Mouse (Mus musculus): ENCODE results near the gene Mboat1. TPM values are rescaled to one million over a fixed set of nuclear protein-coding genes. Genes with fewer than 3 reads are reported as not detected.

Mboat1 gene
- total RNA-seq, 1 experiment from 2014 or later: 9.5 TPM

GRCm38 (mm10) chr13:30235056-30235750, 98.9 kb downstream of the Mboat1 start:
- ATAC-seq (replicated peaks; ENCODE audit: low read depth, poor library complexity, severe bottlenecking): no peak

- ATAC-seq (replicated peaks; ENCODE audit: low read depth, poor library complexity, severe bottlenecking): no peak
Measured at GRCm38 (mm10) chr13:30239396-30239795, 103.1 kb downstream of the Mboat1 start.

GRCm38 (mm10) chr13:30245573-30245972, 109.3 kb downstream of the Mboat1 start:
- ATAC-seq (replicated peaks; ENCODE audit: low read depth, poor library complexity, severe bottlenecking): no peak

GRCm38 (mm10) chr13:30250341-30250905, 114.1 kb downstream of the Mboat1 start:
- no peak for ATAC-seq (replicated peaks; ENCODE audit: low read depth, poor library complexity, severe bottlenecking)

GRCm38 (mm10) chr13:30251431-30251830, 115.1 kb downstream of the Mboat1 start:
- no peak for ATAC-seq (replicated peaks; ENCODE audit: low read depth, poor library complexity, severe bottlenecking)

GRCm38 (mm10) chr13:30252692-30253091, 116.4 kb downstream of the Mboat1 start:
- ATAC-seq (replicated peaks; ENCODE audit: low read depth, poor library complexity, severe bottlenecking): no peak

- ATAC-seq (replicated peaks; ENCODE audit: low read depth, poor library complexity, severe bottlenecking): peak; percentile 62
Measured at GRCm38 (mm10) chr13:30253636-30254264, 117.5 kb downstream of the Mboat1 start.

- ATAC-seq (replicated peaks; ENCODE audit: low read depth, poor library complexity, severe bottlenecking): no peak
Measured at GRCm38 (mm10) chr13:30254421-30254820, 118.1 kb downstream of the Mboat1 start.

- no peak for ATAC-seq (replicated peaks; ENCODE audit: low read depth, poor library complexity, severe bottlenecking)
Measured at GRCm38 (mm10) chr13:30258802-30259201, 122.5 kb downstream of the Mboat1 start.

GRCm38 (mm10) chr13:30259326-30259725, 123.0 kb downstream of the Mboat1 start:
- no peak for ATAC-seq (replicated peaks; ENCODE audit: low read depth, poor library complexity, severe bottlenecking)

- ATAC-seq (replicated peaks; ENCODE audit: low read depth, poor library complexity, severe bottlenecking): peak; percentile 70
Measured at GRCm38 (mm10) chr13:30259912-30260560, 123.7 kb downstream of the Mboat1 start.

- ATAC-seq (replicated peaks; ENCODE audit: low read depth, poor library complexity, severe bottlenecking): peak; percentile 77
Measured at GRCm38 (mm10) chr13:30263681-30264080, 127.4 kb downstream of the Mboat1 start.

GRCm38 (mm10) chr13:30264303-30264702, 128.0 kb downstream of the Mboat1 start:
- ATAC-seq (replicated peaks; ENCODE audit: low read depth, poor library complexity, severe bottlenecking): peak; percentile 45

- ATAC-seq (replicated peaks; ENCODE audit: low read depth, poor library complexity, severe bottlenecking): no peak
Measured at GRCm38 (mm10) chr13:30264765-30265164, 128.5 kb downstream of the Mboat1 start.

GRCm38 (mm10) chr13:30266036-30266435, 129.7 kb downstream of the Mboat1 start:
- no peak for ATAC-seq (replicated peaks; ENCODE audit: low read depth, poor library complexity, severe bottlenecking)

GRCm38 (mm10) chr13:30272040-30272686, 135.9 kb downstream of the Mboat1 start:
- ATAC-seq (replicated peaks; ENCODE audit: low read depth, poor library complexity, severe bottlenecking): peak; percentile 93
